Mouse (Mus musculus) heart, embryonic 16.5 days (tissue): ENCODE measurements at regions not wholly inside any gene's neighbourhood (a gene's known extent, or its start where the extent isn't known, plus 50 kb on each side); places are given as distances from the start of the nearest gene placed in this dataset.

Source experiments
- ATAC-seq: fragments of 200-750 bp; cut with Nextera tagmentation; replicated peaks from 2 replicates; pipeline ENCODE4 v1.8.0; 2017; ENCODE audit warnings: moderate number of reproducible peaks; ENCODE audit not compliant: insufficient read depth, low FRiP score; ENCODE audit errors: extremely low read depth
- H3K27ac ChIP-seq: fragments of 300-500 bp; sonication (generic); 2 replicates; pipeline ENCODE4 v1.5.1; 2014; ENCODE audit warnings: mild to moderate bottlenecking, low read length, control low read depth, moderate library complexity
- H3K27me3 ChIP-seq: fragments of 300-500 bp; sonication (generic); 2 replicates; pipeline ENCODE4 v1.6.1; 2014; ENCODE audit warnings: low read length, mixed read lengths; ENCODE audit not compliant: control insufficient read depth, insufficient read depth
- H3K36me3 ChIP-seq: fragments of 300-500 bp; sonication (generic); 2 replicates; pipeline ENCODE4 v1.6.1; 2014; ENCODE audit not compliant: control insufficient read depth, insufficient read depth
- H3K4me1 ChIP-seq: fragments of 300-500 bp; sonication (generic); 2 replicates; pipeline ENCODE4 v1.6.1; 2014; ENCODE audit warnings: low read length, mixed read lengths; ENCODE audit not compliant: control insufficient read depth, insufficient read depth
- H3K4me2 ChIP-seq: fragments of 300-500 bp; sonication (generic); 2 replicates; pipeline ENCODE4 v1.6.1; 2014; ENCODE audit warnings: low read depth, mild to moderate bottlenecking, control low read depth, low read length
- H3K4me3 ChIP-seq: fragments of 300-500 bp; sonication (generic); 2 replicates; pipeline ENCODE4 v1.5.1; 2014; ENCODE audit warnings: mild to moderate bottlenecking, control low read depth, low read length
- H3K9ac ChIP-seq: fragments of 300-500 bp; sonication (generic); 2 replicates; pipeline ENCODE4 v1.6.1; 2014; ENCODE audit warnings: low read length, control low read depth
- H3K9me3 ChIP-seq: fragments of 300-500 bp; sonication (generic); replicated peaks from 2 replicates; pipeline ENCODE4 v1.6.1; 2016; ENCODE audit warnings: low read length; ENCODE audit not compliant: control insufficient read depth
- WGBS: fragments of 180-500 bp; shearing (Covaris S2); extraction: QIAGEN DNeasy Blood & Tissue Kit; methylation state at CpG from one replicate; pipeline ENCODE4 v1.1.7; 2014; 5-methylcytosine and 5-hydroxymethylcytosine counted together

GRCm38 (mm10) chr12:86830247-86830585 is 54.4 kb downstream of the Irf2bpl start:
- Histone ChIP-seq H3K4me1 (peaks cover 74% of the 10 kb centered on the region), H3K4me2 (0 out of 2 replicates have a peak overlapping the region, but pooled peaks have one; percentile 31), H3K4me3 (no peak overlapping the region), H3K9me3 (no peaks in the 10 kb centered on the region), H3K27ac (peak overlapping the region; percentile 85), H3K27me3 (no peaks in the 10 kb centered on the region), H3K9ac (peak overlapping the region; percentile 60), H3K36me3 (no peaks in the 10 kb centered on the region)
- ATAC-seq = no peak
- WGBS = 72% methylated on average over 8 of the region's 8 CpGs

- Histone ChIP-seq H3K9ac (peak overlapping the region; percentile 60), H3K4me3 (no peak overlapping the region), H3K27me3 (no peaks in the 10 kb centered on the region), H3K4me1 (peaks cover 78% of the 10 kb centered on the region), H3K27ac (peak overlapping the region; percentile 85), H3K9me3 (no peaks in the 10 kb centered on the region), H3K4me2 (peak overlapping the region; percentile 31; the same call in 1 of the 2 replicates), H3K36me3 (no peaks in the 10 kb centered on the region)
- no peak for ATAC-seq
- 45% methylated on average over 16 of the region's 16 CpGs for WGBS
Measured at GRCm38 (mm10) chr12:86829581-86830246, 54.9 kb downstream of the Irf2bpl start.

- ATAC-seq = no peak
- Histone ChIP-seq H3K27ac (peak overlapping the region; percentile 99), H3K27me3 (no peaks in the 10 kb centered on the region), H3K9me3 (no peaks in the 10 kb centered on the region), H3K36me3 (no peaks in the 10 kb centered on the region), H3K4me2 (no peak overlapping the region), H3K9ac (0 out of 2 replicates have a peak overlapping the region, but pooled peaks have one; percentile 15), H3K4me3 (no peak overlapping the region), H3K4me1 (peaks cover 62% of the 10 kb centered on the region)
- WGBS = 94% methylated on average over 2 of the region's 2 CpGs
Measured at GRCm38 (mm10) chr12:86827241-86827606, 57.4 kb downstream of the Irf2bpl start.

GRCm38 (mm10) chr12:86826420-86827240 is 58.0 kb downstream of the Irf2bpl start:
- Histone ChIP-seq H3K4me3 (no peak overlapping the region), H3K27me3 (no peaks in the 10 kb centered on the region), H3K9me3 (no peaks in the 10 kb centered on the region), H3K4me2 (no peak overlapping the region), H3K4me1 (peaks cover 56% of the 10 kb centered on the region), H3K36me3 (no peaks in the 10 kb centered on the region), H3K27ac (peak overlapping the region; percentile 99), H3K9ac (no peak overlapping the region)
- ATAC-seq = no peak
- 47% methylated on average over 13 of the region's 13 CpGs for WGBS

DNA sequence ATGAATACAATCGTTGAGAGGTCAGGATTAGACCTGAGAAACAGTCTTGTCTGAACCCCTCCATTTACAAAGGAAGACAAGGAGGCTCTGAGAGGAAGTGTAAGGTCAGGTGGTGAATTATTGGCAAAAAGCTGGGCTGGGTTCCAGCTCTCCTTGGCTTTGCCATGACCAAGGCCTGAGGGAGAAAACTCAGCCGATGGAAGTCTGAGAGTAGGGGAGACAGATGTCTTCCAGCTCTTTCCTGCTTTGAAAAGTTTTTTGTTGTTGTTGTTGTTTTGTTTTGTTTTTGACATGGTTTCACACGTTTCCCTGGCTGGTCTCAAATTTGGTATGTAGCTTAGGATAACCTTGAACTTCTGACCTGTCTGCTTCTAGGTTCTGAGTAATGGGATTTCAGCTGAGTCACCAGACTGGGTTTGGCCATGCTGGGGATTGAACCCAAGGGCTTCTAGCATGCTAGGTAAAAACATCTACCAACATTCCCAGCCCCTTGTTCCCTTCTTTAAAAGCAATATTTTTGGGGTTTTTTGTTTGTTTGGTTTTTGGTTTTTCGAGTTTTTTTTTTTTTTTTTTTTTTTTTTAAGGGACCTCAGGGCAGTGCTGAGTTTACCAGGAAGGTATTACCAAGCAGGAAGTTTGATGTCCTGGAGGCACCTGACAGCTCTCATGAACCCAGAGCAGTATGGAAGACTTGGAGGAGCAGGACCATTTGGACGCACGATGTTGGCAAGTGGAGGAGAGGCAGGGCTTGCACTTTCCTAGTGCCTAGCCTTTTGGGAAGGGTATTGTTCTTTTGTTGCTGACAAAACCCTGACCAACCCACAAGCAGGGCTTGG is 58.8 kb downstream of the Irf2bpl start:
- Histone ChIP-seq H3K36me3 (no peaks in the 10 kb centered on the region), H3K27ac (peak overlapping the region; percentile 99), H3K4me2 (peak overlapping the region; percentile 64; the same call in 1 of the 2 replicates), H3K9me3 (no peaks in the 10 kb centered on the region), H3K9ac (peak overlapping the region; percentile 74), H3K4me1 (peaks cover 50% of the 10 kb centered on the region), H3K27me3 (no peaks in the 10 kb centered on the region), H3K4me3 (no peak overlapping the region)
- ATAC-seq = no peak
- 54% methylated on average over 6 of the region's 6 CpGs for WGBS

DNA sequence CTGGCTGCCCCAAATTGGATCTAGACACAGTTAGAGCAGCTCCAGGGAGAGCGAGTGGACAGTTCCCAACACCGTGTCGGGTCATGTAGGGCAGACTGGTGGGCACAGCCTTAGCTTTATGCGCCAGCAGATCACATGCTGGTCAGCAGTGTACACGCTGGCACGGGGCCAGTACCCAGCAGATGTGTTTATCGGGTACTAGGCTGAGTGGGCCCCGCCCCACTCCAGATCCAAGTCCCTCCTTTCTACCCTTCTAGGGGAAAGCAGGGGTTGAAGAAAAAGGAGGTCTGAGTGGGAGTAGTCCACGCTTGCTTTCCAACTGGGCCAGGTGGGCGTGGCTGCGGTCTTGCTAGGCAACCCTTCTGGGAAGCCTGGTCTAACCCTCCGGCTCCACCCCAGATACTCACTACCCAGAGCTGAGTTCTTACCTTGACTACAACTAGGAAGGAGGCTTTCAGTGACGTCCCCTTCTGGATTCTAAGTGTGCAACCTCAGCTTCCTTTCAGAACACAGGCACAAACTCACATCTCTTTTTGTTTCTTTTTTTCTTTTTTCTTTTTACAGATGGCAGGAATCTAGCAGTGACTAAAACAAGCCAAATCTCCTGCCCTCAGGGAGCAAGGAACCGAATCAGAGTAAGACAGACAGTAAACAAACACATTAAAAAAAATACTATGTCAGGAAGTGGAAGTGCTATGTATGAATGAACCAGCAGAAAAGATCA is 59.6 kb downstream of the Irf2bpl start:
- ATAC-seq = peak; percentile 76
- Histone ChIP-seq H3K27ac (peak overlapping the region; percentile 99), H3K9me3 (no peaks in the 10 kb centered on the region), H3K4me1 (peaks cover 46% of the 10 kb centered on the region), H3K4me3 (0 out of 2 replicates have a peak overlapping the region, but pooled peaks have one; percentile 11), H3K27me3 (no peaks in the 10 kb centered on the region), H3K9ac (peak overlapping the region; percentile 74), H3K4me2 (peak overlapping the region; percentile 64), H3K36me3 (no peaks in the 10 kb centered on the region)
- 5% methylated on average over 14 of the region's 14 CpGs for WGBS

DNA sequence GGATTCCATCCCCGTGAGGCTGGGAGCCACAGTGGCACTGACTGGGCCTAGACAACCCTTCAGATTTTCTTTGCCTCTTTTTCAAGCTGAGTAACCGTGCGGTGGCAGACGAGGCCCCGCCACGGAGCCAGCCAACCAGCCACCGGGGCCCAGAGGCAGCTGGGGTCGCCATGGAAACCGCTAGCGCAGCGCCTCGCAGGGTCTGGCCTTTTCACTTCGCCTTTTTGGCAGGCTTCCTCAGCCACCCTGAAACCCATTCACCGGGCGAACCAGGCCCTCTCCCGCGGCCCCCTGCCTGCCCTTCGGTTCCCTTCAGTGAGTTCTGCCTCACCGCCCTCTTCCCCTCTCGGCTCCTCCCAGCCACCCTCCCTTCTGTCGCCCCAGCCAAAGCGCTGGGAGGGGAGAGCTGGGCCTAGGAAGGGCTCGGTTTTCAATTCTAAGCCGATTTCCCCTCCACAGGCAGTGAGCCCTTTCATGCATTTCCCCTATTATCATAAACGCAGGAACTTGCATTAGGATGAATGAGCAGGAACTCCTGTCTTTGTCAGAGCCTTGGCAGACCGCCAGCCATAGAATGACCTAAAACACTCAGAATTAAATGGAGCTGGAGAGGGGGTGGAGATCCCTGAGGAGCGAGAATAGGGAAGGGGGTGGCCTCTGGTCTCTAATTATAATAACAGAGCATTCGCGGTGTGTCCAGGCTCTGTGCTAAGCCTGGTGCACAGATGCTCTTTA is 60.6 kb downstream of the Irf2bpl start:
- WGBS = 2% methylated on average over 28 of the region's 29 CpGs
- no peaks in the 10 kb centered on the region for H3K36me3 ChIP-seq
- peak overlapping the region; percentile 74 for H3K9ac ChIP-seq
- peak overlapping the region; percentile 99 for H3K27ac ChIP-seq
- H3K4me2 ChIP-seq = peak overlapping the region; percentile 64
- H3K4me3 ChIP-seq = peak overlapping the region; percentile 38
- H3K9me3 ChIP-seq = no peaks in the 10 kb centered on the region
- ATAC-seq = peak; percentile 83
- H3K27me3 ChIP-seq = no peaks in the 10 kb centered on the region
- peaks cover 39% of the 10 kb centered on the region for H3K4me1 ChIP-seq

DNA sequence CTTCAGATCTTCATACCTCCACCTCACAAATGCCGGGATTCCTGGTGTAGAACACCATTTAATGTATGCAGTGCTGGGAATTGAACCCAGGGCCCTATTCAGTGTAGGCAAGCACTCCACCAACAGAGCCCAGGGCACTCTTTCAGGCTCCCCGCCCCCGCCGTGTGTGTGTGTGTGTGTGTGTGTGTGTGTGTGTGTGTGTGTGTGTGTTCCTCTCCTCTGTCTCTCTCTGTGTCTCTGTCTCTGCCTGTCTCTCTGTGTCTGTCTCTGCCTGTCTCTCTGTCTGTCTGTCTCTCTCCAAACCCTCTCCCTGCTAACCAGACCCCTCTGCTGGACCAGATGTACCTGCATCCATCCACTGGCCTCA is 61.1 kb downstream of the Irf2bpl start:
- Histone ChIP-seq H3K9me3 (no peaks in the 10 kb centered on the region), H3K4me2 (peak overlapping the region; percentile 64), H3K4me3 (peak overlapping the region; percentile 38), H3K36me3 (no peaks in the 10 kb centered on the region), H3K4me1 (peaks cover 45% of the 10 kb centered on the region), H3K27me3 (no peaks in the 10 kb centered on the region), H3K9ac (peak overlapping the region; percentile 74), H3K27ac (peak overlapping the region; percentile 99)
- 76% methylated on average over 2 of the region's 4 CpGs for WGBS
- no peak for ATAC-seq
